Mouse (Mus musculus): ENCODE results near the gene Ttyh3. TPM values are rescaled to one million over a fixed set of nuclear protein-coding genes. Genes with fewer than 3 reads are reported as not detected.

The Ttyh3 gene
- polyA plus RNA-seq, 1 experiment from 2014 or later, result 72.3 TPM

DNA sequence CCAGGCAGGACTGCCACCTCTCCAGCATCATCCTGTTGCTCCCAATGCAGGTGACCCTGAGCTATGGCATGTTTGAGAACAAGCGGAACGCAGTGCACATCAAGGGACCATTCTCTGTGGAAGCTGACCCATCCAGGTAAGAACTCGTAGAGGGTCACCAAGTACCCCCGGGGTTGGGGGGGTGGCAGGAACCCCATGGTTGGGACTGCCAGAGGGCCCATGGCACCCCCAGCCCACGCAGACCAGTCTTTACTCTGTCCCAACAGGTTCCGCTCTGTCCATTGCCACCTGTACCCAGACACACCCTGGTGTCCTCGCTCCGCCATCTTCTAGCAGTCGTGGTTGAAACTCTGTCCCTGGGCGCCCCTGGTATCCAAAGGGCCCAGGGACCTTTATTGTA is 34.7 kb downstream of the Ttyh3 start:
- Histone ChIP-seq H3K4me1 (replicated peaks) (peaks cover 46% of the 10 kb centered on the region), H3K9me3 (no peaks in the 10 kb centered on the region), H3K9ac (no peak overlapping the region), H3K36me3 (peaks cover 26% of the 10 kb centered on the region), H3K4me3 (no peak overlapping the region), H3K27me3 (no peaks in the 10 kb centered on the region; the same call in 1 of the 2 replicates), H3K27ac (replicated peaks) (no peak overlapping the region), H3K4me2 (no peak overlapping the region)
- ATAC-seq (ENCODE audit: low read depth), result no peak
- 94% methylated on average over 10 of the region's 10 CpGs for WGBS

DNA sequence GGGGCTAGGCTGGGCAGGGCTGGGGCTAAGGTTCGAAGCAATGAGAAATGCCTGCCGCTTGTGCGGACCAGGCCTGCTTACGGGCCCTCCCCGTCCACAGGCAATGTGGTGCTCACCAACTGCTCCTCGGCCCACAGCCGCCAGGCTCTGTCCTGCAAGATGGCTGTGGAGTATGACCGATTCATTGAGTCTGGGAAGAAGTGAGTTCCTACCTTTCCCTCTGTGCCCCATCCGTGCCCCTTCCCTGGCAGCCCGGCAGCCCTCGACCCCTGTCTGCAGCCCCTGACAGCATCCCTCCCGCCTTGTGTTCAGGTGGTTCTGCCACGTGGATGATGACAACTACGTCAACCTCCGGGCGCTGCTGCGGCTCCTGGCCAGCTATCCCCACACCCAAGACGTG is 36.6 kb downstream of the Ttyh3 start:
- no peak for ATAC-seq (ENCODE audit: low read depth)
- Histone ChIP-seq H3K4me1 (replicated peaks) (peaks cover 65% of the 10 kb centered on the region), H3K9me3 (no peaks in the 10 kb centered on the region), H3K36me3 (peaks cover 26% of the 10 kb centered on the region), H3K4me2 (peak overlapping the region; percentile 87), H3K4me3 (peak overlapping the region; percentile 59), H3K27me3 (peaks cover 9% of the 10 kb centered on the region), H3K27ac (replicated peaks) (no peak overlapping the region), H3K9ac (peak overlapping the region; percentile 75)
- WGBS, result 26% methylated on average over 18 of the region's 18 CpGs

DNA sequence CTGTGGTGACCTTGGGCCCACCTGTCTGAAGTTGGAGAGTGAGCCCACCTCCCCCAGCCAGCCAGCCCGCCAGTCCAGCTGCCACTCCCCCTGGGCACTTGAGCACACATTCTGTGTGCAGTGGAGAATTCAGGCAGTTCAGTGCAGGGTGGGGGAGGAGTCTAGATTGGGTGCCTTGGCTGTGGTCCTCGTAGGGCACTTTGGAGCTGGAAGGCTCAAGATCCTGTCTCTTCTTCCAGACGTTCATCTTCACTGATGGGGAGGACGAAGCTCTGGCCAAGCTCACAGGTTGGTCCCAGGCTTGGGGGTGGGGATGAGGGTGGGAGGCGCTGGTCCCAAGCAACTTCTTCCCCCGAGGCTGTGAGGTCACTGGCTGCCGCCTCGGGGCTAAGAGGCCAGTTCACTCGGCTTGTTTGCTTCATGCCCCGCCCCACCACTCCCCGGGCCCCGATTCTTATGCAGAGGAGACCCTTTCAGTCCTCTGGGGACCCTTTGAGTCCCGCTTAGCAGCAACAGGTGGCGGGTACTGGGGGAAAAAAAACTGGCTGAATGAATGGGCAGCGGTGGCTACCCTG is 37.1 kb downstream of the Ttyh3 start:
- Histone ChIP-seq H3K9ac (peak overlapping the region; percentile 75), H3K27me3 (peaks cover 13% of the 10 kb centered on the region), H3K9me3 (no peaks in the 10 kb centered on the region), H3K4me3 (peak overlapping the region; percentile 59), H3K27ac (replicated peaks) (peak overlapping the region; percentile 95), H3K4me1 (replicated peaks) (peaks cover 70% of the 10 kb centered on the region), H3K4me2 (peak overlapping the region; percentile 87), H3K36me3 (peaks cover 26% of the 10 kb centered on the region)
- 16% methylated on average over 15 of the region's 15 CpGs for WGBS
- ATAC-seq (ENCODE audit: low read depth), result peak; percentile 22; the same call in 1 of the 2 replicates

DNA sequence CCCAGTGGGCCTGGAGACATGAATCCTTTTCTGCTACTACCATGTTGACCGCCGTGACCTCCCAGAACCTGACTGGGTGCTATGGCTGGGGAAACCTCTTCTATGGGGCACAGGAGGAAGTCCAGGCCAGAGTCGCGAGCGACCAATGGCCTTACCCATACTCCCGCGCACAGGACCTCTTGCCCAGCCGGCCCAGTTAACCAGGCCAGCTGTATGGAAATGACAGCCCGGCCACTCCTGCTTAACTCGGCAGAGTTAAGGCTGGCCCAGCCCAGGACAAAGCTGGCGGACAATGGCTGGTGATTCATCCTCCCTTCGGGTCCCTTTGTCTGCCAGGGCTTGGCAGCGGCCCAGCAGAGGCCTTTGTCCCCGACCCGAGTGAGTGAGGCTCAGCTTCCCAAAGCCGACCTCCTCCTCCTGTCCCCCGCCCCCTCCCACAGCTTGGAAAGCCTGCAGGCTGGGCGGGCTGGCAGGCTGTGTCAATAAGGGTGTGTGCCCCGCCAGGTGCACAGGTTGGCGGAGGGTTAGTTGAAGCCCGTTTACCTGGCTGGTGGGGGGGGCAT is 37.7 kb downstream of the Ttyh3 start:
- Histone ChIP-seq H3K27me3 (peaks cover 18% of the 10 kb centered on the region), H3K27ac (replicated peaks) (peak overlapping the region; percentile 95), H3K4me3 (peak overlapping the region; percentile 59), H3K4me2 (peak overlapping the region; percentile 87), H3K9ac (peak overlapping the region; percentile 75), H3K9me3 (no peaks in the 10 kb centered on the region), H3K36me3 (peaks cover 26% of the 10 kb centered on the region), H3K4me1 (replicated peaks) (peaks cover 76% of the 10 kb centered on the region)
- peak; percentile 41 for ATAC-seq (ENCODE audit: low read depth)
- WGBS, result 4% methylated on average over 21 of the region's 21 CpGs

DNA sequence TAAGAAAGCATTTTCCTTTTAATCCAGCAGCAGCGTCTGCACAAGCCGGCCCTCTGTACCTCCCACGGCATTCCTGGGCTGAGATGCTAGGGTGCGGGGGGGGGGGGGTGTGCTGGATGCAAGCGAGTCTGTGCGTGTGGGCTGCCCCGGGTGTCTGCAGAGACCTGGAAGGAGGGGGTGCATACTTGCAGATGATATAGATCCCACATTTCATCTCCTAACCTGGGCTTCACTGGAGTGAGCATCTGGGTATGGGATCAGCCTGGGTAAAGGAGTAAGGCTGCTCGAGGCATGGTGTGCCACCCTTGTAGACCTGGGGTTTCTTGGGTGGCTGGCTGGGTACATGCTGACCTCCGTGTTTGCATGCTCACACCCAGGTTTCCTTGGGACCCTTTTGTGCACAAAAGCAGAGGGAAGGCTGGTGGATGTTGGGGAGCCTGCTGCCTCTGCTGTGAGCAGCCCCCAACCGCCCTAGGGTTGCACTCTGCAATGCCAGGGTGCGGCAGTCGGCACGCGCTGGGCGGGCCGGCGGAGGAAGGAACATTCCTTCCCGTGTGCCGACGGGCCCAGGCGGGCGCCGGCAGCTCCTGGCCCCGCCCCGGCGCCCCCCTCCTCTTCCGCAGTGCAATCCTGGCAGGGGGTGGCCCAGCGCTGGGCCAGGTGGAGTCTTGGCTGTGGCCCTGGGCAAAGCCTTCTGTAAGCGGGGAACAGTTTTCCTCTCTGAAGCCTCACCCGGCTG is 38.4 kb downstream of the Ttyh3 start:
- Histone ChIP-seq H3K9ac (peak overlapping the region; percentile 75), H3K4me3 (peak overlapping the region; percentile 59), H3K9me3 (no peaks in the 10 kb centered on the region), H3K4me1 (replicated peaks) (peaks cover 82% of the 10 kb centered on the region), H3K36me3 (peaks cover 26% of the 10 kb centered on the region), H3K27me3 (peaks cover 18% of the 10 kb centered on the region), H3K27ac (replicated peaks) (peak overlapping the region; percentile 95), H3K4me2 (peak overlapping the region; percentile 87)
- 0 out of 2 replicates have a peak, but pooled peaks have one; percentile 3 for ATAC-seq (ENCODE audit: low read depth)
- WGBS, result under 1% methylated on average over 30 of the region's 30 CpGs

DNA sequence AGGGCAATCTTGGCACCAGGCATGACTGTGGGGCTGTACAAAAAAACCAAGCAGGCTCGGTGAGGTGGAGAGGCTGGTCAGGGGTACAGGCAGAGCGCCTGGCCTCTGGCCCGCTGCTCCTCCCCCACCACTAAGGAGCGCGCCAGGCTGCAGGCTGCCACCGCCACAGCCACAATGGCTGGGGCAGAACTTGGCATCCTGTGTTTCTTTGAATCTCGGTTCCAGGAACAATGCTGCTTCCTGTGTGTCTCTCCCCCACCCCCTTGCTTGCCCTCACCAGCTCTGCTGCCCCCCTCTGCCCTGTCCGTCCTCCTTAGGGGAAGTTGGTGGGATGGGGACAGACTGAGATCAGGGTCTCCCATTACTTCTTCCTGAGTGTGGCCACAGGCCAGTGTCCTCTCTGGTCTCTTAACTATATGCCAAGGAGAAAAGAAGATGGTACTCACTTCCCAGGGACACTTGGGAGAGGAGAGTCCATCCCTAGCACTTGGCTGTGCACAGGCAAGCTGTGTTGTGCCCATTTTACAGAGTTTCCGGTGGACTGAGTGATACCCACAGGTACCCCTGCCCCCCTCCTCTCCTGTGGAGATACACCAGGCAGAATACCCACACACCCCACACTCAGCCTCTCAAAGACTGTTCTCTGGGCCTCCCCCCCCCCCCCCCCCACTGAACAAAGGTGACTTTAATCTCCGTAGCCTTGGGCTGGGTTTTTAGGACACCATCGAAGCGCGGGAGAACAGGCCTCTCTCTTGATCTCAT is 39.1 kb downstream of the Ttyh3 start:
- Histone ChIP-seq H3K4me3 (peak overlapping the region; percentile 59), H3K4me2 (peak overlapping the region; percentile 87), H3K9me3 (no peaks in the 10 kb centered on the region), H3K27ac (replicated peaks) (peak overlapping the region; percentile 95), H3K4me1 (replicated peaks) (peaks cover 90% of the 10 kb centered on the region), H3K9ac (peak overlapping the region; percentile 75), H3K27me3 (peaks cover 18% of the 10 kb centered on the region), H3K36me3 (peaks cover 23% of the 10 kb centered on the region)
- ATAC-seq (ENCODE audit: low read depth), result no peak
- 6% methylated on average over 13 of the region's 13 CpGs for WGBS

DNA sequence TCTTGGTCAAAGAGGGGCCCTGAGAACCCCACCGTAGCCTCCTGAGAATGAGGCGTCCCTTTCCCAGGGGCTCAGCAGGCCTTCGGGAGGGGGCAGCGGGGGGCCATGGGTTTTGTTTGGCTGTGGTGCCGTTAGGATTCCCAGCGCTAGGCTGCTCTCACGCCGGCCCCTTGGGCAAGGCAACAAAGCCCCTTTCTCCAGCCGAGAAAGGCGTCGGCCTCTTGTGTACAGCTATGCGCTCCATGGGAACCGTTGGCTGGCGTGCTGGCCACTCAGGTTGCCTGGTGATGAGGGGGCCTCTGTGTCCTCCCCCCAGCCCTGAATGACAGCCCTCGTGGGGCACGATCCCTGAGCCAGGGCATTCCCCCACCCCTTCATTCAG is 40.2 kb downstream of the Ttyh3 start:
- H3K27me3 ChIP-seq, result peaks cover 18% of the 10 kb centered on the region
- ATAC-seq (ENCODE audit: low read depth), result peak; percentile 9
- peaks cover 86% of the 10 kb centered on the region for H3K4me1 ChIP-seq (replicated peaks)
- peak overlapping the region; percentile 87 for H3K4me2 ChIP-seq
- no peaks in the 10 kb centered on the region for H3K9me3 ChIP-seq
- peaks cover 14% of the 10 kb centered on the region for H3K36me3 ChIP-seq
- WGBS, result 2% methylated on average over 14 of the region's 16 CpGs
- peak overlapping the region; percentile 75 for H3K9ac ChIP-seq
- peak overlapping the region; percentile 95 for H3K27ac ChIP-seq (replicated peaks)
- peak overlapping the region; percentile 59 for H3K4me3 ChIP-seq

DNA sequence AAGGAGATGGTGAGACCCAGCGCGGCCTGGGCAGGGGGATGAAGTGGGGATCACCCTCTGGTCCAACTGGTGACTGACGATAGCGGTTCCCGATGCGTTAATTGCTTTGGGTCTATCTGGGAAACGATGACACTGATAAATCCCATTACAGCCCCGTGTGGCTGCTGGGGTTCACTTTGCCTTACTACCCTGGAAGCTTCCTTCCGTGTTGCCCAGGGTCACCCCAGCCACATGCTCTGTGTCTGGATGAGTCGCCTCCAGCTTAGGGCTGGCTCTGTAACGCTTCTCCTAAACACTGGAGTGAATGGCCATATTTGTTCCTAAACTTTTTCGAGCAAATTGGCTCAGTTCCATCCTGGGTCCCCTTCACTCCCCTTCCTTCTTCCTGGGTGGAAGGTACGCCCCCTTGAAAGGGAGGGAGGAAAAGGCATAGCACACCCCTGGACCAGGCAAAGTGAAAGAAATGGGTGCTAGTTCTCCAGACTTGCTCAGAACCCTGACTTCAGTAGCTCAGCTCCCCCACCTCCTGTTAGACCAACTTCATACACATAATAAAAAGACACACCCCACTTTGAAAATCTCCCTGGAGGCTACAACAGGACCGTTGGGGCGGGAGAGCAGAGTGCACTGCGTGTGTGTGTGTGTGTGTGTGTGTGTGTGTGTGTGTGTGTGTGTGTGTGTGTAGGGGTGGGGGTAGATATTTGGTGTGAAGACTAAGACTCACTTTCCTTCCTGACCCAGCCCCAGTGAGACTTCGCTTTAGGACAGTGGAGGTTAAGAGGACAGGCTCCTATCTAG is 40.8 kb downstream of the Ttyh3 start:
- peaks cover 8% of the 10 kb centered on the region for H3K36me3 ChIP-seq
- H3K27me3 ChIP-seq, result peaks cover 18% of the 10 kb centered on the region
- no peak for ATAC-seq (ENCODE audit: low read depth)
- H3K9ac ChIP-seq, result peak overlapping the region; percentile 75
- H3K4me1 ChIP-seq (replicated peaks), result peaks cover 85% of the 10 kb centered on the region
- peak overlapping the region; percentile 87 for H3K4me2 ChIP-seq
- WGBS, result 1% methylated on average over 17 of the region's 17 CpGs
- H3K9me3 ChIP-seq, result no peaks in the 10 kb centered on the region
- peak overlapping the region; percentile 59 for H3K4me3 ChIP-seq
- H3K27ac ChIP-seq (replicated peaks), result peak overlapping the region; percentile 95

DNA sequence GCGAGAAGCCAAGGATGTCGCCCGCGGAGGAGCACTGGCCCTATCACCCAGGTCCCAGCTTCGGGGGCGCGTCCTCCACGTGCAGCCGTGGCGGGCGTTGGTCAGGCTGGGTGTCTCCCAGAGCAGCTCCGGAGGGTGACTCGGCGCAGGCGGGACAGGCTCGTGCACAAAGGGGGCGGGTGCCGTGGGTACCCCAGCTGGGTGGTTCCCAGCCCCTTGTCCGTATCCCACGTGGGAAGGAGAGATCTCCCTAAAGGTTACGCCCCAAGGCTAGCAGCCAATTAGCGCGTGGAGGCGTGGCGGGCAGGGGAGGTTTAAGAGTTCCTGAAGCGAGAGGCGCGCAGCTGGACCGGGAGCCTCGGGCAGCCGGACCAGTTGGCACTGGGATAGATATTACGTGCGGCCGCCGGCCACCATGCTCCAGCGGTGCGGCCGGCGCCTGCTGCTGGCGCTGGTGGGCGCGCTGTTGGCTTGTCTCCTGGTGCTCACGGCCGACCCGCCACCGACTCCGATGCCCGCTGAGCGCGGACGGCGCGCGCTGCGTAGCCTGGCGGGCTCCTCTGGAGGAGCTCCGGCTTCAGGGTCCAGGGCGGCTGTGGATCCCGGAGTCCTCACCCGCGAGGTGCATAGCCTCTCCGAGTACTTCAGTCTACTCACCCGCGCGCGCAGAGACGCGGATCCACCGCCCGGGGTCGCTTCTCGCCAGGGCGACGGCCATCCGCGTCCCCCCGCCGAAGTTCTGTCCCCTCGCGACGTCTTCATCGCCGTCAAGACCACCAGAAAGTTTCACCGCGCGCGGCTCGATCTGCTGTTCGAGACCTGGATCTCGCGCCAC is 41.6 kb downstream of the Ttyh3 start, which contains the start of gene Lfng:
Lfng (plus strand) TSS at position 320 of the 835 bp plus-strand sequence.
- WGBS, result under 1% methylated on average over 91 of the region's 91 CpGs
- Histone ChIP-seq H3K27me3 (peaks cover 18% of the 10 kb centered on the region), H3K4me2 (peak within 1 kb of the TSS; percentile 87), H3K9me3 (no peaks in the 10 kb centered on the region), H3K27ac (replicated peaks) (peak within 1 kb of the TSS; percentile 95), H3K4me3 (peak within 1 kb of the TSS; percentile 59), H3K9ac (peak within 1 kb of the TSS; percentile 75), H3K4me1 (replicated peaks) (peaks cover 77% of the 10 kb centered on the region), H3K36me3 (0 out of 2 replicates have a peak, but pooled peaks cover under 1% of the 10 kb centered on the region)
- ATAC-seq (ENCODE audit: low read depth), result peak; percentile 45

DNA sequence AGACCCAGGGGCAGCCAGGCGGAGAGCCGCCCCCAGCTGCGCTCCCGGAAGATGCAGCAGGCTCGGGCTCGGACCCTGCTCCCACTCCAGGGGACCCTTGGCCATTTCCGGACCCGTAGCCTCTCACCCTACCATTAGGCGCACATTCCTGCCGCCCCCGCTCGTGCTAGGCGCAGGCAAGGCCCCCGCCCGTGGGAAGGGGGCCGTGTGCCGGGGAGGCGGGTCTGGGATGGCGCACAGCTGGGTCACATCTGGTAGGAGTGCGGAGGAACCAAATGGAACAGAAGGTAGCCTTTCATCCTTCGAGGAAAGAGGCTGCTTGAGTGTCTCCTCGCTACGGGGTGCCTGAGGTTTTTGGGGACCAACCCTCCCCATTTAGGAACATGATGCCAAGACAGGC is 42.4 kb downstream of the Ttyh3 start:
- Histone ChIP-seq H3K4me2 (peak overlapping the region; percentile 87), H3K36me3 (no peaks in the 10 kb centered on the region), H3K27me3 (peaks cover 18% of the 10 kb centered on the region), H3K4me3 (peak overlapping the region; percentile 59), H3K4me1 (replicated peaks) (peaks cover 69% of the 10 kb centered on the region), H3K27ac (replicated peaks) (peak overlapping the region; percentile 64), H3K9me3 (no peaks in the 10 kb centered on the region), H3K9ac (peak overlapping the region; percentile 75)
- WGBS, result under 1% methylated on average over 23 of the region's 23 CpGs
- ATAC-seq (ENCODE audit: low read depth), result no peak

Measured in neural tube, embryonic 13.5 days (tissue).